Mouse (Mus musculus): ENCODE results near the gene Cxcr5.

DNA sequence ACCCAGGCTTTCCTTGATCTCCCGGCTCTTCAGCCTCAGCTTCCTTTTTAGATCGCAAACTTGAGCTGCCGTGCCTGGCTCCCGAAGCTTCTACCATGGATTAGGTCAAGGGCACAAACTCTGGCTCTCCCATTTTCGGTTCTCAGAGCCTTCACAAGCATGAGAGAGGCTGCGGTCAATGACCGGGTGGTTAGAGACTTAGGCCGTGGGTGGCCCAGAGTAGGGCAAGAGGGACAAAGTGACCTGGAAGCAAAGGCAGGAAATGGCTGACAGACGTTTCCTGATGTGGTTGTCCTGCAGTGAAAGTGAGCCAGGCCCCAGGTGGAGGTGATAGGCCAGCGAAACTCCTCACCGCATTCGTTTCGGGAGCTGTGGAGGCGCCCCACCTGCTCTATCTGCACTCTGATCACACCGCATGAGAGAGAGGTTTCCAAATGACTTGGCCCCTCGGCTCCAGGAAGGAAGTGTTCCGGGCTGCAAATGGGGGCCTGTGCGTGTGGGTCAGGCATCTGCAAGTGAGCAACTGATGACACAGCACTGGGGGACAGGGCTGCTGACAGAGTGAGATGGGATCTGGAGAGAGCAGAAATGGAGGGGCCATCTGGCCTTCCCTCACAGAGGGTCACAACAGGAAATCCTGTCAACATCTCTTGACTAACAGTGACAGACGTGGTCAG lies 23.9 kb downstream of the Cxcr5 start:
- no peak for TF ChIP-seq CTCF (IDR thresholded peaks at IDR 0.05; ENCODE audit: low read depth)
- TF ChIP-seq EP300 (optimal IDR thresholded peaks at IDR 0.05): no peak
